In genomic region chr19:12514621-12515020, GRCm38 (mm10) we compare ENCODE assay signal across 18 mouse cellular contexts. TPM values are rescaled to one million over a fixed set of nuclear protein-coding genes. Genes with fewer than 3 reads are reported as not detected.
"Had no signal": no experiment of that assay in that cellular context is flagged by ENCODE, and none has a peak within 500 bp of the region (broad histone marks: within the 10 kb centered on the region; RNA-seq: fewer than 3 reads in every experiment).

No protein-coding gene starts in this region.

- DNase-seq: left cerebral cortex, postnatal 4 days; liver; liver, embryonic 13.5 days; liver, postnatal 0 days; lung, adult 18-20 months; lung, adult 2 months; lung, embryonic 14.5 days; lung, postnatal 10 days; lung, postnatal 14 days; lung, postnatal 36 days; lung, postnatal 4 days; midbrain, embryonic 14.5 days had no signal

- ATAC-seq: liver, embryonic 12.5 days; liver, postnatal 0 days; lung, postnatal 0 days; midbrain, embryonic 13.5 days; midbrain, embryonic 15.5 days; midbrain, embryonic 16.5 days had no signal

RNA-seq across cellular contexts. Expression of gene Dtx4, which starts 13.4 kb away (rescaled TPM):
- total RNA-seq: megakaryocyte-erythroid progenitor cell, adult 5-6 weeks had no signal
